Mouse (Mus musculus) spleen, adult 2 months (tissue): ENCODE results near the gene Nup188. TPM values are rescaled to one million over a fixed set of nuclear protein-coding genes. Genes with fewer than 3 reads are reported as not detected.

ENCODE experiments used
- DNase-seq, 2 experiments: peaks; one replicate each; pipeline versions ENCODE4 v3.0.0 to v3.0.0-alpha.2; 2012 to 2021; ENCODE audit warnings: low spot score in 2 of 2, low read depth in 1 of 2
- H3K27ac ChIP-seq: fragments of 200-500 bp; 2 replicates; pipeline ENCODE4 v1.5.1; 2012; ENCODE audit warnings: low read length, inconsistent platforms; ENCODE audit not compliant: insufficient read depth
- H3K27me3 ChIP-seq: fragments of 200-500 bp; 2 replicates; pipeline ENCODE4 v1.6.1; 2012; ENCODE audit warnings: mild to moderate bottlenecking, moderate library complexity, low read length, inconsistent platforms; ENCODE audit not compliant: control insufficient read depth, insufficient read depth
- H3K36me3 ChIP-seq: fragments of 200-500 bp; 2 replicates; pipeline ENCODE4 v1.6.1; 2012; ENCODE audit warnings: mild to moderate bottlenecking, low read length, inconsistent platforms; ENCODE audit not compliant: control insufficient read depth, insufficient read depth
- H3K4me1 ChIP-seq: fragments of 200-500 bp; 2 replicates; pipeline ENCODE4 v1.6.1; 2011; ENCODE audit warnings: inconsistent platforms; ENCODE audit not compliant: control insufficient read depth, insufficient read depth, insufficient read length
- H3K4me3 ChIP-seq: fragments of 200-500 bp; 2 replicates; pipeline ENCODE4 v1.5.1; 2011; ENCODE audit warnings: mild to moderate bottlenecking, inconsistent platforms; ENCODE audit not compliant: insufficient read depth, insufficient read length; ENCODE audit errors: extremely low read depth
- CTCF ChIP-seq: fragments of 200-500 bp; IDR thresholded peaks from 2 replicates; pipeline ENCODE4 v1.5.1; 2011; ENCODE audit warnings: mild to moderate bottlenecking, inconsistent platforms; ENCODE audit not compliant: insufficient read depth, insufficient read length, insufficient replicate concordance; ENCODE audit errors: extremely low read depth
- POLR2A ChIP-seq: fragments of 200-500 bp; IDR thresholded peaks from 2 replicates; pipeline ENCODE4 v1.6.1; 2011; ENCODE audit warnings: low read depth, low read length, inconsistent platforms
- WGBS: fragments of 180-500 bp; shearing (Covaris S2); methylation state at CpG from one replicate; pipeline ENCODE4 v1.1.7; 2018; 5-methylcytosine and 5-hydroxymethylcytosine counted together
- polyA plus RNA-seq: library from polyadenylated mRNA; depleted of rRNA; stranded (reverse); fragments of >200 nt; gene quantifications from 2 replicates; pipeline ENCODE4 v1.2.3, GENCODE M21; 2012

The Nup188 gene
- polyA plus RNA-seq, 1 experiment: 32.4 TPM

DNA sequence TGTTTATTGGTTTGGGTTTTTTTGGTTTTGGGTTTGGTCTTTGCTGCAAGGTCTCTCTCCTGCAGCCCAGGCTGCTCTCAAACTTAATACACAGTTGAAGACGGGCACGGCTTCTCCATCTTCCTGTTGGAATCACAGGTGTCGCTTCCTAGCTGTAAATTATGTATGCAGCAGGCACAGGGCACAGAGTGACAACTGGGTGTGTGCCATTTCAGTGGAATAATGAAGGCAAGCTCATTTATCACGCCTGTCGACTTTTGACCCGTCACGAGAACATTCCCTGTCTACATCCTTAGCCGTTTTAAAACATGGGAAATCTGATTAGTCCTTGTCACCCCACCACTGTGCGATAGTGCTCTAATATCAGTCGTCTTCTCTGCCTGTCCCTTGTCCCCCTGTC is 74.4 kb downstream of the Nup188 start:
- Histone ChIP-seq H3K27ac (no peak overlapping the region), H3K4me1 (peaks cover 6% of the 10 kb centered on the region; the same call in 1 of the 2 replicates), H3K27me3 (no peaks in the 10 kb centered on the region), H3K4me3 (no peak overlapping the region), H3K36me3 (no peaks in the 10 kb centered on the region)
- TF ChIP-seq POLR2A (no peak), CTCF (no peak)
- DNase-seq: no peak
- WGBS: 88% methylated on average over 10 of the region's 10 CpGs

DNA sequence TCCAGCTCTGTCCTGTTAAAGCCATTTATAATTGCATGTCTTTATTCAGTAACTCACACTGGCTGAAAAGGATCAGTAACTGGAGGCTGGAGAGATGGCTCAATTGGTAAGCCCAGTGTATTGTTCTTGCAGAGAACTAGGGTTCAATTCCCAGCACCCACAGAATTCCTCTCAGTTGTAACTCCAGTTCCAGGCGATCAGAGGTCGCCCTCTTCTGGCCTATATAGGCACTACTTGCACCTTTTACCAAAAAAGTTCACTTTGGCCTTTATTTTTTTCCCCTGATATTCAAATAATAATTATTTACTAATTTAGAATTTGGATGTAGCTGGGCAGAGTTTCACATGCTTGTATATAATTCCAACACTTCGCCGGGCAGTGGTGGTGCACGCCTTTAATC is 76.7 kb downstream of the Nup188 start:
- Histone ChIP-seq H3K36me3 (no peaks in the 10 kb centered on the region), H3K27ac (no peak overlapping the region), H3K27me3 (no peaks in the 10 kb centered on the region), H3K4me3 (no peak overlapping the region), H3K4me1 (peaks cover 6% of the 10 kb centered on the region; the same call in 1 of the 2 replicates)
- TF ChIP-seq POLR2A (no peak), CTCF (no peak)
- DNase-seq: no peak
- 83% methylated on average over 5 of the region's 5 CpGs for WGBS

GRCm38 (mm10) chr2:30363773-30364650 is 77.8 kb downstream of the Nup188 start, which contains the start of gene Miga2:
Gene Miga2 (plus strand): TSS chr2:30364233.
- Histone ChIP-seq H3K4me3 (peak within 1 kb of the TSS; percentile 74), H3K27me3 (no peaks in the 10 kb centered on the region), H3K4me1 (no peaks in the 10 kb centered on the region; the same call in 1 of the 2 replicates), H3K27ac (peak within 1 kb of the TSS; percentile 10; the same call in 1 of the 2 replicates), H3K36me3 (peaks cover 4% of the 10 kb centered on the region)
- under 1% methylated on average over 54 of the region's 54 CpGs for WGBS
- peak; percentile 94 to 98 for DNase-seq
- TF ChIP-seq CTCF: no peak
- TF ChIP-seq POLR2A: no peak

- H3K4me1 ChIP-seq: no peaks in the 10 kb centered on the region; the same call in 1 of the 2 replicates
- no peak overlapping the region for H3K4me3 ChIP-seq
- H3K27ac ChIP-seq: no peak overlapping the region
- no peaks in the 10 kb centered on the region for H3K27me3 ChIP-seq
- WGBS: 87% methylated on average over 2 of the region's 2 CpGs
- no peak for DNase-seq
- TF ChIP-seq POLR2A (no peak), CTCF (no peak)
- H3K36me3 ChIP-seq: peaks cover 10% of the 10 kb centered on the region
Measured at GRCm38 (mm10) chr2:30365281-30366069, 79.3 kb downstream of the Nup188 start.

DNA sequence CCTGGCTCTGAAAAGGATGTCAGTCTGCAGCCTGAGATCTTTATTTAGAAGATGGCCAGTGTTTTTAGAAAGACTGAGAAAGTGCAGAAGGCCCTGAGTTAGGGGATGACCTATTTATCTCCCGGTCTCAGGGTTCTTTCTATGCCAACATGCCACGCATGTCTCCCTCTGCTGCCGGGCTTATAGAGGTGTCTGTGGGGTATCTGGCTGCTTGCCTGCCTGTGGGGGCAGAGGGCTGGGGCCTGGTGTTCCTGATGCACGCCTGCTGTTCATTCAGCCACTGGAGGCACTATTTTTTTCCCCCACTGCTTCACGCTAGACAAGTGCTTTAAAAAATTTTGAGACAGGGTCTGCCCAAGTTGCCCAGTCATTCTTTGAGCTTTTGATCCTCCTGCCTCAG is 80.0 kb downstream of the Nup188 start:
- no peaks in the 10 kb centered on the region for H3K27me3 ChIP-seq
- no peaks in the 10 kb centered on the region; the same call in 1 of the 2 replicates for H3K4me1 ChIP-seq
- DNase-seq: no peak
- H3K4me3 ChIP-seq: no peak overlapping the region
- no peak for TF ChIP-seq CTCF
- TF ChIP-seq POLR2A: no peak
- no peak overlapping the region for H3K27ac ChIP-seq
- H3K36me3 ChIP-seq: peaks cover 11% of the 10 kb centered on the region
- WGBS: 52% methylated on average over 5 of the region's 5 CpGs

DNA sequence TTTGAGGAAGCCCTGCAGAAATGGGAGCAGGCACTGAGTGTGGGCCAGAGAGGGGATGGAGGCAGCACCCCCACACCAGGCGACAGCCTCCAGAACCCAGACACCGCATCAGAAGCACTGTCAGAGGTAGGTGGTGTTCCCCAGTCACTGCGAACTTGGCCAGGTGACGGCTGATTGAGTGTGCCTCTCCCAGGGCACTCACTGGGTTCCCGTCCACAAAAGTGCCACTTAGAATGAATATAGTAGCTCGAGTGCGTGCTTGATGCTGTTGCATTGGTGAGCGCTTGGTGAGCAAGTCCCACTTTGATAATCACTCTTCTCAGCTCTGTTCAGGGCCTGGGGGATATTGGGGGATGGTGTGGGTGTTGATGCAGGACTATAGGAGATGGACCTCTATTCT is 85.3 kb downstream of the Nup188 start:
- no peak overlapping the region for H3K4me3 ChIP-seq
- DNase-seq: no peak
- H3K27ac ChIP-seq: no peak overlapping the region
- TF ChIP-seq CTCF: no peak
- no peak for TF ChIP-seq POLR2A
- H3K27me3 ChIP-seq: no peaks in the 10 kb centered on the region
- H3K36me3 ChIP-seq: peaks cover 20% of the 10 kb centered on the region
- WGBS: 98% methylated on average over 8 of the region's 8 CpGs
- H3K4me1 ChIP-seq: no peaks in the 10 kb centered on the region
